Mouse (Mus musculus) WW6 (cell line): ENCODE results near the gene Gm8271.
"Not testable (repeated sequence)": the region's sequence is repeated elsewhere in the genome, so short reads cannot be mapped to it uniquely, and the experiment has no call there.

Experiments
- DNase-seq: peaks from one replicate; pipeline ENCODE4 v3.0.0-alpha.2; 2013; ENCODE audit warnings: low read depth, low spot score

The Gm8271 gene

GRCm38 (mm10) chr14:5185493-5185892 lies at the start of gene Gm8271:
Gene Gm8271, plus strand, starts transcription at chr14:5185793.
- DNase-seq = not testable (repeated sequence)

- not testable (repeated sequence) for DNase-seq
These were observed 21.4 kb upstream of the Gm8271 start, which contains the start of gene Gm3317 for GRCm38 (mm10) chr14:5164235-5164634. Gene Gm3317, plus strand, starts transcription at chr14:5164535.
